Mouse (Mus musculus): ENCODE measurements around the gene Rhoq. TPM values are rescaled to one million over a fixed set of nuclear protein-coding genes. Genes with fewer than 3 reads are reported as not detected.

Gene Rhoq
- polyA plus RNA-seq, 1 experiment from 2014 or later = 2.7 TPM

- WGBS (ENCODE audit: insufficient replicate concordance) = 64% methylated on average over 10 of the region's 10 CpGs
- Histone ChIP-seq H3K27ac (no peak overlapping the region), H3K9me3 (replicated peaks) (no peaks in the 10 kb centered on the region), H3K9ac (no peak overlapping the region), H3K4me3 (no peak overlapping the region), H3K4me1 (0 out of 2 replicates have a peak, but pooled peaks cover 3% of the 10 kb centered on the region), H3K4me2 (no peak overlapping the region), H3K36me3 (0 out of 2 replicates have a peak, but pooled peaks cover 3% of the 10 kb centered on the region), H3K27me3 (replicated peaks) (no peaks in the 10 kb centered on the region)
- ATAC-seq = no peak
Measured at GRCm38 (mm10) chr17:86976387-86976786, 13.5 kb downstream of the Rhoq start.

- Histone ChIP-seq H3K9ac (no peak overlapping the region), H3K4me3 (no peak overlapping the region), H3K9me3 (replicated peaks) (no peaks in the 10 kb centered on the region), H3K4me2 (no peak overlapping the region), H3K36me3 (0 out of 2 replicates have a peak, but pooled peaks cover 3% of the 10 kb centered on the region), H3K4me1 (no peaks in the 10 kb centered on the region), H3K27me3 (replicated peaks) (no peaks in the 10 kb centered on the region), H3K27ac (no peak overlapping the region)
- 51% methylated on average over 6 of the region's 6 CpGs for WGBS (ENCODE audit: insufficient replicate concordance)
- ATAC-seq = no peak
Measured at GRCm38 (mm10) chr17:86978496-86978895, 15.6 kb downstream of the Rhoq start.

GRCm38 (mm10) chr17:86981205-86981604, 18.3 kb downstream of the Rhoq start:
- no peaks in the 10 kb centered on the region for H3K27me3 ChIP-seq (replicated peaks)
- no peak overlapping the region for H3K27ac ChIP-seq
- no peaks in the 10 kb centered on the region for H3K4me1 ChIP-seq
- WGBS (ENCODE audit: insufficient replicate concordance) = 62% methylated on average over 1 of the region's 1 CpGs
- no peaks in the 10 kb centered on the region for H3K36me3 ChIP-seq
- H3K9me3 ChIP-seq (replicated peaks) = no peaks in the 10 kb centered on the region
- no peak overlapping the region for H3K4me2 ChIP-seq
- ATAC-seq = no peak
- H3K9ac ChIP-seq = no peak overlapping the region
- H3K4me3 ChIP-seq = no peak overlapping the region

GRCm38 (mm10) chr17:86981701-86982100, 18.8 kb downstream of the Rhoq start:
- ATAC-seq = no peak
- Histone ChIP-seq H3K27ac (no peak overlapping the region), H3K9me3 (replicated peaks) (no peaks in the 10 kb centered on the region), H3K27me3 (replicated peaks) (no peaks in the 10 kb centered on the region), H3K4me2 (no peak overlapping the region), H3K36me3 (no peaks in the 10 kb centered on the region), H3K9ac (no peak overlapping the region), H3K4me3 (no peak overlapping the region), H3K4me1 (peaks cover 1% of the 10 kb centered on the region; the same call in 1 of the 2 replicates)
- 87% methylated on average over 2 of the region's 2 CpGs for WGBS (ENCODE audit: insufficient replicate concordance)

GRCm38 (mm10) chr17:86982497-86982896, 19.6 kb downstream of the Rhoq start:
- 75% methylated on average over 9 of the region's 9 CpGs for WGBS (ENCODE audit: insufficient replicate concordance)
- no peaks in the 10 kb centered on the region for H3K36me3 ChIP-seq
- peaks cover 7% of the 10 kb centered on the region; the same call in 1 of the 2 replicates for H3K4me1 ChIP-seq
- no peak overlapping the region for H3K27ac ChIP-seq
- H3K27me3 ChIP-seq (replicated peaks) = no peaks in the 10 kb centered on the region
- no peak overlapping the region for H3K4me2 ChIP-seq
- H3K4me3 ChIP-seq = no peak overlapping the region
- H3K9ac ChIP-seq = no peak overlapping the region
- no peak for ATAC-seq
- no peaks in the 10 kb centered on the region for H3K9me3 ChIP-seq (replicated peaks)

GRCm38 (mm10) chr17:86986449-86987138, 23.7 kb downstream of the Rhoq start:
- no peak overlapping the region for H3K9ac ChIP-seq
- H3K9me3 ChIP-seq (replicated peaks) = no peaks in the 10 kb centered on the region
- H3K4me1 ChIP-seq = peaks cover 7% of the 10 kb centered on the region; the same call in 1 of the 2 replicates
- H3K36me3 ChIP-seq = no peaks in the 10 kb centered on the region
- no peak overlapping the region for H3K4me2 ChIP-seq
- no peaks in the 10 kb centered on the region for H3K27me3 ChIP-seq (replicated peaks)
- H3K27ac ChIP-seq = no peak overlapping the region
- H3K4me3 ChIP-seq = no peak overlapping the region
- 65% methylated on average over 17 of the region's 17 CpGs for WGBS (ENCODE audit: insufficient replicate concordance)
- no peak for ATAC-seq

- no peak overlapping the region for H3K27ac ChIP-seq
- H3K4me3 ChIP-seq = no peak overlapping the region
- no peak overlapping the region for H3K9ac ChIP-seq
- no peak for ATAC-seq
- H3K4me2 ChIP-seq = no peak overlapping the region
- H3K9me3 ChIP-seq (replicated peaks) = no peaks in the 10 kb centered on the region
- H3K27me3 ChIP-seq (replicated peaks) = no peaks in the 10 kb centered on the region
- H3K4me1 ChIP-seq = peaks cover 7% of the 10 kb centered on the region; the same call in 1 of the 2 replicates
- H3K36me3 ChIP-seq = no peaks in the 10 kb centered on the region
- WGBS (ENCODE audit: insufficient replicate concordance) = 72% methylated on average over 5 of the region's 5 CpGs
Measured at GRCm38 (mm10) chr17:86988161-86988560, 25.3 kb downstream of the Rhoq start.

- no peak for ATAC-seq
- H3K27ac ChIP-seq = no peak overlapping the region
- H3K4me2 ChIP-seq = no peak overlapping the region
- peaks cover 7% of the 10 kb centered on the region; the same call in 1 of the 2 replicates for H3K4me1 ChIP-seq
- H3K9me3 ChIP-seq (replicated peaks) = no peaks in the 10 kb centered on the region
- no peak overlapping the region for H3K4me3 ChIP-seq
- WGBS (ENCODE audit: insufficient replicate concordance) = 60% methylated on average over 6 of the region's 6 CpGs
- H3K27me3 ChIP-seq (replicated peaks) = no peaks in the 10 kb centered on the region
- no peaks in the 10 kb centered on the region for H3K36me3 ChIP-seq
- H3K9ac ChIP-seq = no peak overlapping the region
Measured at GRCm38 (mm10) chr17:86988601-86989184, 25.8 kb downstream of the Rhoq start.

GRCm38 (mm10) chr17:86991306-86991705, 28.4 kb downstream of the Rhoq start:
- Histone ChIP-seq H3K36me3 (no peaks in the 10 kb centered on the region), H3K4me1 (peaks cover 7% of the 10 kb centered on the region; the same call in 1 of the 2 replicates), H3K27ac (no peak overlapping the region), H3K9me3 (replicated peaks) (no peaks in the 10 kb centered on the region), H3K4me3 (no peak overlapping the region), H3K27me3 (replicated peaks) (no peaks in the 10 kb centered on the region), H3K9ac (no peak overlapping the region), H3K4me2 (no peak overlapping the region)
- ATAC-seq = no peak
- WGBS (ENCODE audit: insufficient replicate concordance) = 85% methylated on average over 8 of the region's 8 CpGs

GRCm38 (mm10) chr17:86997323-86997722, 34.4 kb downstream of the Rhoq start:
- H3K36me3 ChIP-seq = peaks cover 5% of the 10 kb centered on the region; the same call in 1 of the 2 replicates
- no peak overlapping the region for H3K4me2 ChIP-seq
- no peak overlapping the region for H3K9ac ChIP-seq
- H3K27me3 ChIP-seq (replicated peaks) = no peaks in the 10 kb centered on the region
- no peaks in the 10 kb centered on the region for H3K9me3 ChIP-seq (replicated peaks)
- H3K27ac ChIP-seq = no peak overlapping the region
- H3K4me3 ChIP-seq = no peak overlapping the region
- no peaks in the 10 kb centered on the region for H3K4me1 ChIP-seq
- ATAC-seq = no peak
- WGBS (ENCODE audit: insufficient replicate concordance) = 78% methylated on average over 6 of the region's 6 CpGs

GRCm38 (mm10) chr17:87008950-87009349, 46.1 kb downstream of the Rhoq start:
- no peak overlapping the region for H3K4me2 ChIP-seq
- no peak overlapping the region for H3K27ac ChIP-seq
- H3K9ac ChIP-seq = no peak overlapping the region
- no peaks in the 10 kb centered on the region for H3K9me3 ChIP-seq (replicated peaks)
- 79% methylated on average over 3 of the region's 3 CpGs for WGBS (ENCODE audit: insufficient replicate concordance)
- no peaks in the 10 kb centered on the region for H3K27me3 ChIP-seq (replicated peaks)
- peaks cover 17% of the 10 kb centered on the region; the same call in 1 of the 2 replicates for H3K36me3 ChIP-seq
- no peak overlapping the region for H3K4me3 ChIP-seq
- no peak for ATAC-seq
- H3K4me1 ChIP-seq = no peaks in the 10 kb centered on the region

GRCm38 (mm10) chr17:87011301-87012019, 48.6 kb downstream of the Rhoq start:
- H3K9ac ChIP-seq = no peak overlapping the region
- no peak overlapping the region for H3K4me3 ChIP-seq
- 75% methylated on average over 13 of the region's 13 CpGs for WGBS (ENCODE audit: insufficient replicate concordance)
- H3K27ac ChIP-seq = no peak overlapping the region
- peaks cover 20% of the 10 kb centered on the region; the same call in 1 of the 2 replicates for H3K36me3 ChIP-seq
- ATAC-seq = no peak
- H3K27me3 ChIP-seq (replicated peaks) = no peaks in the 10 kb centered on the region
- no peaks in the 10 kb centered on the region for H3K4me1 ChIP-seq
- no peaks in the 10 kb centered on the region for H3K9me3 ChIP-seq (replicated peaks)
- no peak overlapping the region for H3K4me2 ChIP-seq
